In genomic region chr16:38976151-38976550, GRCm38 (mm10) we compare ENCODE assay signal across 16 mouse cellular contexts.
"Had no signal": no experiment of that assay in that cellular context is flagged by ENCODE, and none has a peak within 500 bp of the region (broad histone marks: within the 10 kb centered on the region; RNA-seq: fewer than 3 reads in every experiment).

No protein-coding gene starts in this region.

- H3K4me3 ChIP-seq: left cerebral cortex, adult 2 months; limb, embryonic 12.5 days; liver, embryonic 13.5 days; lung, embryonic 15.5 days; megakaryocyte, embryonic 14.5 days had no signal

- H3K4me2 ChIP-seq: limb, embryonic 12.5 days; liver, embryonic 13.5 days; lung, embryonic 15.5 days; midbrain, embryonic 11.5 days had no signal

- H3K4me1 ChIP-seq: liver, embryonic 13.5 days; lung, embryonic 15.5 days; megakaryocyte, embryonic 14.5 days had no signal

- DNase-seq: kidney, adult 8-10 months; kidney, postnatal 4 days; liver; liver, embryonic 13.5 days; liver, postnatal 0 days; lung, postnatal 14 days; right cerebral cortex, postnatal 14 days; thymus, adult 18-20 months; thymus, postnatal 14 days had no signal

- H3K27me3 ChIP-seq: limb, embryonic 12.5 days; liver, embryonic 13.5 days; lung, embryonic 15.5 days; megakaryocyte, embryonic 14.5 days had no signal

- H3K9ac ChIP-seq: limb, embryonic 12.5 days; liver, embryonic 13.5 days; liver, postnatal 0 days; lung, embryonic 15.5 days had no signal

- ATAC-seq: liver, postnatal 0 days had no signal

- H3K27ac ChIP-seq: kidney, postnatal 0 days; left cerebral cortex, adult 2 months; limb, embryonic 12.5 days; liver, embryonic 13.5 days; lung, embryonic 15.5 days; macrophage had no signal

- H3K36me3 ChIP-seq: limb, embryonic 12.5 days; liver, embryonic 13.5 days; lung, embryonic 15.5 days had no signal

- H3K9me3 ChIP-seq: limb, embryonic 12.5 days; liver, embryonic 13.5 days; lung, embryonic 15.5 days had no signal
